Mouse (Mus musculus) stomach, postnatal 0 days (tissue): ENCODE measurements around the gene Fam13c.

ENCODE experiments used
- CTCF ChIP-seq: IDR thresholded peaks from 2 replicates; pipeline ENCODE4 v1.5.1; 2016; ENCODE audit warnings: antibody characterized with exemption, low read depth, mild to moderate bottlenecking, moderate library complexity
- EP300 ChIP-seq: optimal IDR thresholded peaks from 2 replicates; pipeline ENCODE3; 2016; ENCODE audit warnings: antibody characterized with exemption

GRCm38 (mm10) chr10:70436656-70437055 lies 3.6 kb upstream of the Fam13c start:
- TF ChIP-seq CTCF (no peak), EP300 (no peak)
